Mouse (Mus musculus) thymus, adult 18-20 months (tissue): ENCODE measurements around the gene Mgat5b.

ENCODE experiments used
- DNase-seq, 2 experiments: peaks; one replicate each; pipeline ENCODE4 v3.0.0; 2022; ENCODE audit warnings: mixed read lengths in 2 of 2

Mgat5b gene

GRCm38 (mm10) chr11:116982543-116982942 lies 63.9 kb downstream of the Mgat5b start:
- no peak for DNase-seq

GRCm38 (mm10) chr11:116985504-116986385 lies 67.1 kb downstream of the Mgat5b start:
- DNase-seq: no peak

- DNase-seq: no peak
Measured at GRCm38 (mm10) chr11:116988131-116988530, 69.5 kb downstream of the Mgat5b start.

- no peak for DNase-seq
Measured at GRCm38 (mm10) chr11:116990231-116990630, 71.6 kb downstream of the Mgat5b start.

- DNase-seq: no peak
Measured at GRCm38 (mm10) chr11:116991410-116991809, 72.7 kb downstream of the Mgat5b start.

- no peak for DNase-seq
Measured at GRCm38 (mm10) chr11:116991964-116992363, 73.3 kb downstream of the Mgat5b start.

- peak in 1 of 2 experiments; percentile 18 for DNase-seq
Measured at GRCm38 (mm10) chr11:116994095-116994582, 75.5 kb downstream of the Mgat5b start.

GRCm38 (mm10) chr11:116996976-116997375 lies 78.3 kb downstream of the Mgat5b start:
- DNase-seq: no peak

- DNase-seq: no peak
Measured at GRCm38 (mm10) chr11:116998935-116999334, 80.3 kb downstream of the Mgat5b start.

GRCm38 (mm10) chr11:117000219-117000618 lies 81.6 kb downstream of the Mgat5b start:
- DNase-seq: no peak

GRCm38 (mm10) chr11:117001789-117002188 lies 83.1 kb downstream of the Mgat5b start:
- no peak for DNase-seq

- no peak for DNase-seq
Measured at GRCm38 (mm10) chr11:117003503-117003902, 84.8 kb downstream of the Mgat5b start.

- DNase-seq: no peak
Measured at GRCm38 (mm10) chr11:117004277-117004676, 85.6 kb downstream of the Mgat5b start.

GRCm38 (mm10) chr11:117017462-117017861 lies 98.8 kb downstream of the Mgat5b start:
- DNase-seq: no peak

GRCm38 (mm10) chr11:117018410-117018809 lies 99.7 kb downstream of the Mgat5b start:
- DNase-seq: peak; percentile 65 to 78

- DNase-seq: no peak
Measured at GRCm38 (mm10) chr11:117021026-117021425, 102.4 kb downstream of the Mgat5b start.

GRCm38 (mm10) chr11:117023537-117023936 lies 104.9 kb downstream of the Mgat5b start:
- DNase-seq: no peak

- peak in 1 of 2 experiments; percentile 27 for DNase-seq
Measured at GRCm38 (mm10) chr11:117027681-117028080, 109.0 kb downstream of the Mgat5b start.

GRCm38 (mm10) chr11:117028861-117029568 lies 110.4 kb downstream of the Mgat5b start:
- DNase-seq: no peak

GRCm38 (mm10) chr11:117029569-117029955 lies 110.9 kb downstream of the Mgat5b start:
- DNase-seq: no peak

- DNase-seq: no peak
Measured at GRCm38 (mm10) chr11:117030018-117030417, 111.4 kb downstream of the Mgat5b start.

- peak in 1 of 2 experiments; percentile 18 for DNase-seq
Measured at GRCm38 (mm10) chr11:117030471-117031101, 111.9 kb downstream of the Mgat5b start.

GRCm38 (mm10) chr11:117031249-117031648 lies 112.6 kb downstream of the Mgat5b start:
- DNase-seq: no peak
